Mouse (Mus musculus) CH12.LX (cell line): ENCODE data around the gene Bmp7. TPM values are rescaled to one million over a fixed set of nuclear protein-coding genes. Genes with fewer than 3 reads are reported as not detected.

ENCODE experiments used
- DNase-seq: peaks from one replicate; pipeline ENCODE4 v3.0.0-alpha.2; 2013; ENCODE audit errors: extremely low read depth
- H3K27ac ChIP-seq: 2 replicates; pipeline ENCODE4 v1.5.1; 2012; ENCODE audit warnings: low read depth, mild to moderate bottlenecking, control low read depth, moderate library complexity; ENCODE audit not compliant: insufficient read depth
- H3K27me3 ChIP-seq: replicated peaks from 2 replicates; pipeline ENCODE3; 2012; ENCODE audit warnings: inconsistent platforms
- H3K36me3 ChIP-seq, 2 experiments: replicated peaks in 1 of 2; 2 replicates each; pipeline versions ENCODE3 to v1.6.1; 2012; ENCODE audit warnings: inconsistent platforms in 1 of 2, low read length in 1 of 2, mild to moderate bottlenecking in 1 of 2, mixed read lengths in 1 of 2, moderate library complexity in 1 of 2; ENCODE audit not compliant: control insufficient read depth in 1 of 2, insufficient read depth in 1 of 2
- H3K4me1 ChIP-seq, 2 experiments: 2 replicates each; pipeline ENCODE4 v1.6.1; 2012; ENCODE audit warnings: inconsistent platforms in 1 of 2, moderate library complexity in 1 of 2; ENCODE audit not compliant: insufficient read depth in 2 of 2, control insufficient read depth in 1 of 2
- H3K4me2 ChIP-seq: 2 replicates; pipeline ENCODE4 v1.6.1; 2012; ENCODE audit warnings: low read depth, mild to moderate bottlenecking, control low read depth; ENCODE audit not compliant: poor library complexity, insufficient read depth, severe bottlenecking
- H3K4me3 ChIP-seq, 3 experiments: fragments of 150-350 bp in 1 of 3; sonication (generic) in 1 of 3; replicated peaks in 1 of 3; 2 replicates each; pipeline versions ENCODE3 to v1.5.1; 2011 to 2012; ENCODE audit warnings: low read depth in 2 of 3, low read length in 2 of 3, mild to moderate bottlenecking in 2 of 3, moderate library complexity in 2 of 3, control low read depth in 1 of 3, improper control_type of control experiment in 1 of 3, inconsistent platforms in 1 of 3, mixed read lengths in 1 of 3; ENCODE audit not compliant: poor library complexity in 1 of 3
- H3K79me2 ChIP-seq: replicated peaks from 2 replicates; pipeline ENCODE4 v1.6.1; 2012; ENCODE audit warnings: mild to moderate bottlenecking, moderate library complexity; ENCODE audit not compliant: control insufficient read depth, poor library complexity, insufficient read depth, severe bottlenecking; ENCODE audit errors: extremely low read depth
- H3K9ac ChIP-seq: 2 replicates; pipeline ENCODE4 v1.6.1; 2012; ENCODE audit warnings: low read depth, mild to moderate bottlenecking, control low read depth, moderate library complexity; ENCODE audit not compliant: insufficient read depth
- H3K9me3 ChIP-seq: replicated peaks from 2 replicates; pipeline ENCODE3; 2012; ENCODE audit warnings: low read length, inconsistent platforms, mixed read lengths
- CTCF ChIP-seq, 2 experiments: IDR thresholded peaks in 1 of 2; conservative IDR thresholded peaks in 1 of 2; 2 replicates each; pipeline ENCODE4 v1.5.1; 2011 to 2012; ENCODE audit warnings: low read depth in 2 of 2, low read length in 2 of 2, improper control_type of control experiment in 1 of 2, inconsistent platforms in 1 of 2, mild to moderate bottlenecking in 1 of 2, moderate library complexity in 1 of 2
- E2F4 ChIP-seq: IDR thresholded peaks from 2 replicates; pipeline ENCODE4 v1.6.1; 2011; ENCODE audit warnings: low read depth, low read length, improper control_type of control experiment; ENCODE audit not compliant: insufficient replicate concordance
- JUN ChIP-seq: IDR thresholded peaks from 2 replicates; pipeline ENCODE4 v1.6.1; 2011; ENCODE audit warnings: low read depth, mild to moderate bottlenecking, low read length, improper control_type of control experiment, moderate library complexity; ENCODE audit not compliant: insufficient read depth
- JUND ChIP-seq: conservative IDR thresholded peaks from 2 replicates; pipeline ENCODE4 v1.6.1; 2011; ENCODE audit warnings: low read depth, low read length, improper control_type of control experiment
- MXI1 ChIP-seq: IDR thresholded peaks from 2 replicates; pipeline ENCODE4 v1.6.1; 2011; ENCODE audit warnings: mild to moderate bottlenecking, low read depth, low read length, improper control_type of control experiment
- MYC ChIP-seq: IDR thresholded peaks from 2 replicates; pipeline ENCODE4 v1.6.1; 2011; ENCODE audit warnings: low read depth, mild to moderate bottlenecking, improper control_type of control experiment, low read length
- RAD21 ChIP-seq: IDR thresholded peaks from 2 replicates; pipeline ENCODE4 v1.6.1; 2011; ENCODE audit warnings: low read depth, mild to moderate bottlenecking, low read length, improper control_type of control experiment, moderate library complexity
- SMC3 ChIP-seq: IDR thresholded peaks from 2 replicates; pipeline ENCODE4 v1.6.1; 2011; ENCODE audit warnings: low read depth, low read length, improper control_type of control experiment
- TBP ChIP-seq: conservative IDR thresholded peaks from 2 replicates; pipeline ENCODE4 v1.6.1; 2011; ENCODE audit warnings: low read depth, low read length, improper control_type of control experiment
- ZC3H11A ChIP-seq: IDR thresholded peaks from 2 replicates; pipeline ENCODE4 v1.6.1; 2012; ENCODE audit warnings: low read depth, mild to moderate bottlenecking, inconsistent platforms, low read length, improper control_type of control experiment
- ZNF384 ChIP-seq: IDR thresholded peaks from 2 replicates; pipeline ENCODE4 v1.6.1; 2012; ENCODE audit warnings: low read depth, low read length, improper control_type of control experiment, inconsistent platforms
- dilution Hi-C: fragments of 300-500 bp; cut with MboI; formaldehyde crosslinking; loops from 2 replicates; pipeline ENCODE4 v1.14.3; 2020; ENCODE audit warnings: low sequenced_read_pairs; ENCODE audit not compliant: extremely low pct_unique_long_range_greater_than_20kb, extremely low pct_ligation_motif_present
- in situ Hi-C: fragments of 300-500 bp; cut with MboI; formaldehyde crosslinking; loops from 3 replicates; pipeline ENCODE4 v1.14.3; 2019; ENCODE audit warnings: low sequenced_read_pairs, low pct_ligation_motif_present, low pct_unique_long_range_greater_than_20kb, mixed read lengths
- polyA plus RNA-seq: library from polyadenylated mRNA; unstranded; fragments of >175 nt; gene quantifications from 2 replicates; pipeline ENCODE4 v1.2.1, GENCODE M21; 2012; ENCODE audit warnings: low read depth; ENCODE audit not compliant: insufficient read length
- total RNA-seq, 2 experiments: library from RNA; depleted of rRNA; stranded (reverse); fragments of 300-350 nt in 1 of 2; fragments of >200 nt in 1 of 2; gene quantifications; 2 replicates each; pipeline ENCODE4 v1.2.3; 2012 to 2014

Bmp7 gene
- total and polyA plus RNA-seq, 3 experiments: 0.16 to 0.51 (median 0.47) TPM

DNA sequence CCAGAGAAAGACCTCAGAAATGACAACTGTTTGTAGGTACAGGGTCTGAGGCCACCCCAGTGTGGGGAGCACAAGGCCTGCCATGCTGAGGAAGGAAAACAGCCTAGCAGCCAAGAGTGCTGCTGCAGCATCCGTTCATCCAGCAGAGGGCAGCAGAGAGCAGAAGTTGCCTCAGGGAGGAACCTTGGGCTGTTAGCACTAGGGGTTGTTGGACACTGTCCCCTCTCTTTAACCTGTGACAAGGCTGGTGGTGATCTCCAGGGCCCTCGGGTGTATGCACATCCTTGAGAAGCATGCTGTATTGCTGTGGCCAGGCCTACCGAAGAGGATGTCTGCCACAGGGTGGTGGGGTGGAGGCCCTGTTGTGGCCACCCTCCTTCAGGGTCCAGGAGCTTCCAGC is 109.0 kb downstream of the Bmp7 start:
- Histone ChIP-seq H3K4me2 (no peak overlapping the region), H3K27ac (no peak overlapping the region), H3K79me2 (no peaks in the 10 kb centered on the region), H3K9me3 (no peaks in the 10 kb centered on the region), H3K4me1 (no peaks in the 10 kb centered on the region), H3K4me3 (no peak overlapping the region), H3K27me3 (peaks cover 69% of the 10 kb centered on the region), H3K9ac (no peak overlapping the region), H3K36me3 (no peaks in the 10 kb centered on the region)
- TF ChIP-seq CTCF (conservative IDR thresholded peaks at IDR 0.05 in 1 of 2, IDR thresholded peaks at IDR 0.05 in 1 of 2; ENCODE audit: low read depth in 2 of 2, low read length in 2 of 2) (peak; percentile 78 to 91), TBP (no peak), SMC3 (peak; percentile 81), ZC3H11A (no peak), RAD21 (peak; percentile 56), JUN (no peak), ZNF384 (no peak), MYC (no peak)
- in situ Hi-C loops (loop anchor here (10.0 to 25.0 kb wide), 3 partner anchors 134 to 356 kb away; no protein-coding TSS in a partner anchor), dilution Hi-C loops (no loop called here)
- peak; percentile 74 for DNase-seq

DNA sequence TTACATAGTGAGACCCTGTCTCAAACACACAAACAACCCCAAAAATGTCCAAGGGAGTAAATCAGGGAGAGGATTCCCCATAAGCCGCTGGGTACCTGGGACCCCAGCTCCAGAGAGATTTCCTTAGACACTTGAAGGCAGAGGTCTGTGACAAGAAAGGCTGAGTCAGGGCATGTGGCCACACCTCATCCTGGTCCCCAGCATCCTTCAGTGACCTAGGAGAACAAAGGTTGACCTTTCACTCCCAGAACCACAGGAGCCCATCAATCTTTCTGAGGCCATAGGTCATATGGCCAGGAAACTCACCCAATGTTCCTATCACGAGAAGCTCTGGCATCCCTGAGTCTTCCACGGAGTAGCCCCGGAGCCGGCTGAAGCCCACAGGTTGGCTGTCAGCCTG is 111.9 kb downstream of the Bmp7 start:
- no peak overlapping the region for H3K4me2 ChIP-seq
- no peaks in the 10 kb centered on the region for H3K4me1 ChIP-seq
- H3K36me3 ChIP-seq: no peaks in the 10 kb centered on the region
- H3K27ac ChIP-seq: no peak overlapping the region
- dilution Hi-C loops: no loop called here
- peaks cover 72% of the 10 kb centered on the region for H3K27me3 ChIP-seq
- H3K9me3 ChIP-seq: no peaks in the 10 kb centered on the region
- no peaks in the 10 kb centered on the region for H3K79me2 ChIP-seq
- in situ Hi-C loops: loop anchor here (25.0 kb wide), 1 partner anchor 359 kb away; no protein-coding TSS in a partner anchor
- TF ChIP-seq E2F4 (no peak), MXI1 (no peak), JUND (no peak)
- no peak for DNase-seq
- H3K4me3 ChIP-seq: no peak overlapping the region
- H3K9ac ChIP-seq: no peak overlapping the region

DNA sequence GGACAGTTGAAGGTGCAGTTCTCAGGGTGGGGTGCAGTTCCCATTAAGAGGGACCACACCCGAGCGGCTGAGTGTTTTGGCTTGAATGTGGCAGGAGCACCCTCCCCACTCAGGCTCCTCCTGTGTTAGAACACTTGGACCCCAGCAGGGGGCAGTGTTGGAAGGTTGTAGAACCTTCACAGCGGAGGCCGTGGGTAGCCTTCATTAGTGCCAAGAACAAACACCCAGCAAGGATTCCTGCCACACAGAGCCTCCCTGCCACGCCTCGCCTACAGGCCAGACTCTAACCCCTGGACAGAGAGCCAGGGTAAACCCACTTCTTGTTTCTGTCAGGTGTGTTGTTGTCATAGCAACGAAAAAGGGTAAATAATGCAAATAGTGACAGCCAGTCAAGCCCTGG is 112.6 kb downstream of the Bmp7 start:
- Histone ChIP-seq H3K4me2 (no peak overlapping the region), H3K4me3 (no peak overlapping the region), H3K9ac (no peak overlapping the region), H3K79me2 (no peaks in the 10 kb centered on the region), H3K27me3 (peaks cover 73% of the 10 kb centered on the region), H3K36me3 (no peaks in the 10 kb centered on the region), H3K27ac (no peak overlapping the region), H3K4me1 (no peaks in the 10 kb centered on the region), H3K9me3 (no peaks in the 10 kb centered on the region)
- in situ Hi-C loops: loop anchor here (25.0 kb wide), 1 partner anchor 360 kb away; no protein-coding TSS in a partner anchor
- TF ChIP-seq SMC3: peak; percentile 32
- peak; percentile 24 to 50; a peak in 2 of 4 replicates for TF ChIP-seq CTCF (conservative IDR thresholded peaks at IDR 0.05 in 1 of 2, IDR thresholded peaks at IDR 0.05 in 1 of 2; ENCODE audit: low read depth in 2 of 2, low read length in 2 of 2)
- peak; percentile 26 for TF ChIP-seq RAD21
- no peak for TF ChIP-seq MXI1
- peak; percentile 53 for DNase-seq
- dilution Hi-C loops: no loop called here
